Mouse (Mus musculus) thymus, adult 2 months (tissue): ENCODE measurements at regions not wholly inside any gene's neighbourhood (a gene's known extent, or its start where the extent isn't known, plus 50 kb on each side); places are given as distances from the start of the nearest gene placed in this dataset.

Source experiments
- CTCF ChIP-seq: fragments of 200-500 bp; IDR thresholded peaks from 2 replicates; pipeline ENCODE4 v1.5.1; 2012; ENCODE audit warnings: mild to moderate bottlenecking, control low read depth, low read length, moderate library complexity, borderline replicate concordance; ENCODE audit not compliant: control insufficient read depth, poor library complexity, insufficient read depth; ENCODE audit errors: extremely low read depth
- POLR2A ChIP-seq: fragments of 200-500 bp; IDR thresholded peaks from 2 replicates; pipeline ENCODE4 v1.6.1; 2012; ENCODE audit warnings: mild to moderate bottlenecking, low read length, control low read depth, moderate library complexity; ENCODE audit not compliant: control insufficient read depth, poor library complexity, insufficient read depth; ENCODE audit errors: extremely low read depth

- TF ChIP-seq CTCF (no peak), POLR2A (no peak)
Observed at GRCm38 (mm10) chr16:49321951-49322350, 264.7 kb downstream of the Myh15 start.
